Mouse (Mus musculus): ENCODE measurements at regions not wholly inside any gene's neighbourhood (a gene's known extent, or its start where the extent isn't known, plus 50 kb on each side); places are given as distances from the start of the nearest gene placed in this dataset.

GRCm38 (mm10) chr11:114391553-114391952 is 276.8 kb upstream of the Rpl38 start:
- Histone ChIP-seq H3K27ac (no peak overlapping the region), H3K27me3 (ENCODE audit: poor library complexity, severe bottlenecking) (no peaks in the 10 kb centered on the region), H3K9me3 (no peaks in the 10 kb centered on the region), H3K36me3 (replicated peaks) (no peaks in the 10 kb centered on the region), H3K4me3 (no peak overlapping the region), H3K4me1 (peaks cover 4% of the 10 kb centered on the region; the same call in 1 of the 2 replicates)
- WGBS: 76% methylated on average over 6 of the region's 6 CpGs
- no peak for DNase-seq (ENCODE audit: extremely low spot score, low spot score)

GRCm38 (mm10) chr11:114387091-114387490 is 281.2 kb upstream of the Rpl38 start:
- H3K27me3 ChIP-seq (ENCODE audit: poor library complexity, severe bottlenecking): no peaks in the 10 kb centered on the region
- WGBS: 90% methylated on average over 2 of the region's 2 CpGs
- no peak for DNase-seq (ENCODE audit: extremely low spot score, low spot score)
- no peak overlapping the region for H3K27ac ChIP-seq
- no peaks in the 10 kb centered on the region for H3K36me3 ChIP-seq (replicated peaks)
- H3K4me1 ChIP-seq: peaks cover 3% of the 10 kb centered on the region; the same call in 1 of the 2 replicates
- H3K4me3 ChIP-seq: no peak overlapping the region
- H3K9me3 ChIP-seq: no peaks in the 10 kb centered on the region

GRCm38 (mm10) chr11:114379411-114379824 is 288.9 kb upstream of the Rpl38 start:
- 82% methylated on average over 8 of the region's 8 CpGs for WGBS
- peaks cover 11% of the 10 kb centered on the region for H3K4me1 ChIP-seq
- no peak for DNase-seq (ENCODE audit: extremely low spot score, low spot score)
- no peaks in the 10 kb centered on the region for H3K27me3 ChIP-seq (ENCODE audit: poor library complexity, severe bottlenecking)
- H3K27ac ChIP-seq: no peak overlapping the region
- no peaks in the 10 kb centered on the region for H3K36me3 ChIP-seq (replicated peaks)
- no peak overlapping the region for H3K4me3 ChIP-seq
- no peaks in the 10 kb centered on the region for H3K9me3 ChIP-seq

DNA sequence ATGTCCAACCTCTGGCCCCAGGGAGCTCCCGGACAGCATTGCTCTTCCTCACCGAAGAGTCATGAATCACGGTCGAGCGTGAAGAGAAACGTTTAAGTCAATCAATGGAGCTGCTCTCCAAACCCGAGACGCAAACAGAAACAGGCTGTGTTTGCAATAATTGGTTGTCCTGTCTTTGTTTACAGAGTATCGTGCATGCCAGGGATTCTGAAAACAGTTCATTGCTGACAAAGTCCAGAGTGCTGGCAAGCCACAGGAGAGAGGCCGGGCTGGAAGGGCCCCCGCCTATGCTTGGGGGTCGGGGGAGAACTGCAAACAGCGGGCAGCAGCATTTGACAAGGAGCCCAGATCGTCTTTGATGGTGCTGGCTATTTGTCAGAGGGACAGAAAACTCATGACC is 292.4 kb upstream of the Rpl38 start:
- no peak for DNase-seq (ENCODE audit: extremely low spot score, low spot score)
- Histone ChIP-seq H3K9me3 (no peaks in the 10 kb centered on the region), H3K4me3 (no peak overlapping the region), H3K27ac (no peak overlapping the region), H3K36me3 (replicated peaks) (no peaks in the 10 kb centered on the region), H3K27me3 (ENCODE audit: poor library complexity, severe bottlenecking) (0 out of 2 replicates have a peak, but pooled peaks cover 1% of the 10 kb centered on the region), H3K4me1 (peaks cover 11% of the 10 kb centered on the region)
- WGBS: 81% methylated on average over 14 of the region's 14 CpGs

DNA sequence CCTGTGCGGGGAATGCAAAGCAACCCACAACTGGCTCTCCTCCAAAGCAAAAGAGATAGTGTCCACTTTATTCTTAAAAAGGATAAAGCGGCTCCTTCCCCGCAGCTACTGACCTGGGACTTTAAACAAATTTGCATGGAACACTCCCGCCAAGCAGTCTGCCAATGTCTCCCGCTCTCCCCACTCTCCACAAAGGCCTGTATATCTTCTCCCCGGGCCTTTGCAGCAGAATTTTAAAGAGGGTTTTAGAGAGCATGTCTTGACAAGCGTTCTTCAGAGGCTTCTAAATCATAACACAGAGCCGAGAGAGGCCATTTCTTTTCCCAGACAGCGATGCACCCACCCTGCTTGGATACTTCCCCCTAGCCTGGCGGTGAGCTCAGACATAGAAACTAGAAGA is 297.6 kb upstream of the Rpl38 start:
- Histone ChIP-seq H3K27ac (no peak overlapping the region), H3K4me3 (no peak overlapping the region), H3K36me3 (replicated peaks) (no peaks in the 10 kb centered on the region), H3K4me1 (peaks cover 6% of the 10 kb centered on the region; the same call in 1 of the 2 replicates), H3K27me3 (ENCODE audit: poor library complexity, severe bottlenecking) (peaks cover 12% of the 10 kb centered on the region; the same call in 1 of the 2 replicates), H3K9me3 (no peaks in the 10 kb centered on the region)
- DNase-seq (ENCODE audit: extremely low spot score, low spot score): no peak
- WGBS: 66% methylated on average over 10 of the region's 10 CpGs

- DNase-seq (ENCODE audit: extremely low spot score, low spot score): no peak
- Histone ChIP-seq H3K9me3 (no peaks in the 10 kb centered on the region), H3K36me3 (replicated peaks) (no peaks in the 10 kb centered on the region), H3K27ac (no peak overlapping the region), H3K27me3 (ENCODE audit: poor library complexity, severe bottlenecking) (peaks cover 12% of the 10 kb centered on the region; the same call in 1 of the 2 replicates), H3K4me3 (no peak overlapping the region), H3K4me1 (0 out of 2 replicates have a peak, but pooled peaks cover 5% of the 10 kb centered on the region)
- 88% methylated on average over 8 of the region's 8 CpGs for WGBS
These were observed 300.5 kb upstream of the Rpl38 start for GRCm38 (mm10) chr11:114367779-114368178.

DNA sequence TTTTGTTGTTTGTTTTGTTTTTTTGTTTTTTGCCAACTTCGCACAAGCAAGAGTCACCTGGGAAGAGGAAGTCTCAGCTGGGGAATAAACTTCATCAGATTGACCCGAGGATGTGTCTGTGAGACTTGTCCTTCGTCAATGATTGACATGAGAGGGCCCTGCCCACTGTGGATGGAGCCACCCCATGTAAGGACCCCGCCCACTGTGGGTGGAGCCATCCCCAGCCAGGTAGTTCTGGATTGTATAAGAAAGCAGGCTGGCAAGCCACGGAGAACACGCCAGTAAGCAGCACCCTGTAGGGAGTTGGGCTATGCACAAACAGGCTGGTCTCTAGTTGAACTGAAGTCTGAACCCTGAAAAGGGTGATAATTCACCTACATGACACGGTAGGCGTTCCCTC is 294.1 kb upstream of the Sdk2 start:
- Histone ChIP-seq H3K4me1 (no peaks in the 10 kb centered on the region), H3K27ac (no peak overlapping the region), H3K36me3 (replicated peaks) (no peaks in the 10 kb centered on the region), H3K27me3 (ENCODE audit: poor library complexity, severe bottlenecking) (no peaks in the 10 kb centered on the region), H3K9me3 (no peaks in the 10 kb centered on the region), H3K4me3 (no peak overlapping the region)
- 81% methylated on average over 8 of the region's 8 CpGs for WGBS
- no peak for DNase-seq (ENCODE audit: extremely low spot score, low spot score)

- no peak for DNase-seq (ENCODE audit: extremely low spot score, low spot score)
- Histone ChIP-seq H3K9me3 (no peaks in the 10 kb centered on the region), H3K27ac (no peak overlapping the region), H3K4me3 (no peak overlapping the region), H3K4me1 (no peaks in the 10 kb centered on the region), H3K36me3 (replicated peaks) (no peaks in the 10 kb centered on the region), H3K27me3 (ENCODE audit: poor library complexity, severe bottlenecking) (no peaks in the 10 kb centered on the region)
- WGBS: 90% methylated on average over 10 of the region's 10 CpGs
These were observed 293.5 kb upstream of the Sdk2 start for GRCm38 (mm10) chr11:114360321-114360720.

GRCm38 (mm10) chr11:114352146-114352795 is 285.4 kb upstream of the Sdk2 start:
- no peaks in the 10 kb centered on the region for H3K36me3 ChIP-seq (replicated peaks)
- WGBS: 52% methylated on average over 4 of the region's 4 CpGs

DNA sequence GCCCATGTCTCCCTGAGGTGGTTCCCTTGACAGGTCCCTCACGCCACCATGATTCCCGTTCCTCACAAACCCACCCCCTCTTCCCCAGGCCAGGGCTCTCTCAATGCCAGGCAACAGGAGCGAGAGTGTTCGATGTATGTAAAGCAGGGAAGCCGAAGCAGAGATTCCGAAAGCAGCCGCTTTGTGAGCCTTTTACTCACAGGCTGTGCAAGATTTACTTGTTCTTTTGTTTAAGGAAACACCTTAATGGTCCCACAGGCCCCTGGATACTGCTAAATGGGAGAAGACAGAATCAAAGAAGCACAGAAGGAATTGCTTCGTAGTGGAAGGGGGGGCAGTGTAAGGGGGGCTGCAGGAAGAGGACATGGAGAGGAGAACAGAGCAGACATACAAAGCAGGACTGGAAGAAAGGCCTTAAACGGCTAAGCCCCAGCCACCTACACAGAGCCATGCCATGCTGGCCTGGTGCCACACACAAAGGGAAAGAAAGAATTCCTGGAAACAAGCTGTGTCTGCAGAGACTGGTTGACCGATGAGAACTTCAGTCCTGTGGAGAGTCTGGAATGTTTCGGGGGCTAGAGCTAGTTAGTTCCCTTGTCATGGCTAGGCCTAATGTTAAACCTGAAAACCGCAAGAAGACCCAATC is 270.1 kb upstream of the Sdk2 start:
- peak; percentile 26 for DNase-seq (ENCODE audit: extremely low spot score, low spot score)
- Histone ChIP-seq H3K27ac (peak overlapping the region; percentile 74), H3K27me3 (ENCODE audit: poor library complexity, severe bottlenecking) (peaks cover 12% of the 10 kb centered on the region; the same call in 1 of the 2 replicates), H3K4me1 (peaks cover 31% of the 10 kb centered on the region), H3K9me3 (no peaks in the 10 kb centered on the region), H3K36me3 (replicated peaks) (no peaks in the 10 kb centered on the region), H3K4me3 (no peak overlapping the region)
- 50% methylated on average over 12 of the region's 12 CpGs for WGBS

More at GRCm38 (mm10) chr11:114352146-114352795, 285.4 kb upstream of the Sdk2 start:
- Histone ChIP-seq H3K9me3 (no peaks in the 10 kb centered on the region), H3K27ac (0 out of 2 replicates have a peak overlapping the region, but pooled peaks have one; percentile 4), H3K4me1 (peaks cover 12% of the 10 kb centered on the region), H3K4me3 (no peak overlapping the region), H3K27me3 (ENCODE audit: poor library complexity, severe bottlenecking) (no peaks in the 10 kb centered on the region)
- DNase-seq (ENCODE audit: extremely low spot score, low spot score): no peak

- peak overlapping the region; percentile 74 for H3K27ac ChIP-seq
- DNase-seq (ENCODE audit: extremely low spot score, low spot score): peak; percentile 55
- peaks cover 31% of the 10 kb centered on the region for H3K4me1 ChIP-seq
- no peak overlapping the region for H3K4me3 ChIP-seq
- H3K36me3 ChIP-seq (replicated peaks): no peaks in the 10 kb centered on the region
- WGBS: 16% methylated on average over 10 of the region's 10 CpGs
- H3K27me3 ChIP-seq (ENCODE audit: poor library complexity, severe bottlenecking): peaks cover 12% of the 10 kb centered on the region; the same call in 1 of the 2 replicates
- no peaks in the 10 kb centered on the region for H3K9me3 ChIP-seq
These were observed 269.3 kb upstream of the Sdk2 start for GRCm38 (mm10) chr11:114335950-114336838.

GRCm38 (mm10) chr11:114331579-114332150 is 264.8 kb upstream of the Sdk2 start:
- 78% methylated on average over 5 of the region's 5 CpGs for WGBS
- Histone ChIP-seq H3K27me3 (ENCODE audit: poor library complexity, severe bottlenecking) (peaks cover 8% of the 10 kb centered on the region; the same call in 1 of the 2 replicates), H3K27ac (0 out of 2 replicates have a peak overlapping the region, but pooled peaks have one; percentile 40), H3K9me3 (no peaks in the 10 kb centered on the region), H3K36me3 (replicated peaks) (no peaks in the 10 kb centered on the region), H3K4me3 (no peak overlapping the region), H3K4me1 (peaks cover 19% of the 10 kb centered on the region)
- DNase-seq (ENCODE audit: extremely low spot score, low spot score): no peak

Data from forebrain, embryonic 10.5 days (tissue).